Mouse (Mus musculus) embryonic facial prominence, embryonic 10.5 days (tissue): ENCODE results near the gene Hhip. TPM values are rescaled to one million over a fixed set of nuclear protein-coding genes. Genes with fewer than 3 reads are reported as not detected.
"Not testable (repeated sequence)": the region's sequence is repeated elsewhere in the genome, so short reads cannot be mapped to it uniquely, and the experiment has no call there.

Source experiments
- DNase-seq: peaks from one replicate; pipeline ENCODE4 v3.0.0-alpha.2; 2017; ENCODE audit warnings: low spot score
- H3K27ac ChIP-seq: fragments of 300-500 bp; sonication (generic); replicated peaks from 2 replicates; pipeline ENCODE4 v1.5.1; 2016; ENCODE audit warnings: mild to moderate bottlenecking
- H3K27me3 ChIP-seq: fragments of 300-500 bp; sonication (generic); replicated peaks from 2 replicates; pipeline ENCODE4 v1.6.1; 2016; ENCODE audit warnings: low read depth, mild to moderate bottlenecking; ENCODE audit not compliant: poor library complexity, severe bottlenecking
- H3K36me3 ChIP-seq: fragments of 300-500 bp; sonication (generic); replicated peaks from 2 replicates; pipeline ENCODE4 v1.6.1; 2016; ENCODE audit warnings: mild to moderate bottlenecking, moderate library complexity
- H3K4me1 ChIP-seq: fragments of 300-500 bp; sonication (generic); 2 replicates; pipeline ENCODE4 v1.6.1; 2016
- H3K4me3 ChIP-seq: fragments of 300-500 bp; sonication (generic); 2 replicates; pipeline ENCODE4 v1.5.1; 2016; ENCODE audit warnings: mild to moderate bottlenecking, moderate library complexity
- H3K9me3 ChIP-seq: fragments of 300-500 bp; sonication (generic); 2 replicates; pipeline ENCODE4 v1.6.1; 2016; ENCODE audit warnings: mild to moderate bottlenecking
- WGBS: fragments of 180-500 bp; shearing (Covaris S2); methylation state at CpG from one replicate; pipeline ENCODE4 v1.1.7; 2016; 5-methylcytosine and 5-hydroxymethylcytosine counted together
- polyA plus RNA-seq: library from polyadenylated mRNA; unstranded; fragments of >200 nt; fragmentation: Nextera tagmentation; extraction: Ambion mirVana; gene quantifications from 2 replicates; pipeline ENCODE4 v1.2.1, GENCODE M21; 2016

Hhip gene
- polyA plus RNA-seq, 1 experiment from 2014 or later, result 3.6 TPM

DNA sequence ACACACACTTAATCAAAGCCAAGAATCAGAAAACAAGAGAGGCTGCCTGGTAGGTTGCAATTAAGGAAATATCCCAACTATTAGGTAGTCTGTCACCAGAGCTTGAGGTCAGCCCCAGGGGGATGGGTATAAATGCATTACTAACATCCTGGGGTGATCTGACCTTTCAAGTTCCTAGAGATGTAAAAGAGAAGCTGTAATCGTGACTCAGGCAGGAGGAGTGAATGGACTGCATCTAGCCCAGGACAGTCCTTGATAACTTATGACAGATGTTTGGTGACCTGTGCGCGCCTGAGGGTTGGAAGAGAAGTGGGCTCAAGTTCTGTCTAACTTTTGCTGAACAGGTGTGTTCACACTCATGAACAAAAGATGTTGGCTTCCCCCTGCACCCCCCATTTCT, 25.2 kb downstream of the Hhip start:
- Histone ChIP-seq H3K4me1 (peaks cover 61% of the 10 kb centered on the region), H3K27me3 (peaks cover 17% of the 10 kb centered on the region; the same call in 1 of the 2 replicates), H3K9me3 (no peaks in the 10 kb centered on the region), H3K36me3 (no peaks in the 10 kb centered on the region), H3K4me3 (no peak overlapping the region), H3K27ac (no peak overlapping the region)
- peak; percentile 51 for DNase-seq
- 14% methylated on average over 3 of the region's 3 CpGs for WGBS

DNA sequence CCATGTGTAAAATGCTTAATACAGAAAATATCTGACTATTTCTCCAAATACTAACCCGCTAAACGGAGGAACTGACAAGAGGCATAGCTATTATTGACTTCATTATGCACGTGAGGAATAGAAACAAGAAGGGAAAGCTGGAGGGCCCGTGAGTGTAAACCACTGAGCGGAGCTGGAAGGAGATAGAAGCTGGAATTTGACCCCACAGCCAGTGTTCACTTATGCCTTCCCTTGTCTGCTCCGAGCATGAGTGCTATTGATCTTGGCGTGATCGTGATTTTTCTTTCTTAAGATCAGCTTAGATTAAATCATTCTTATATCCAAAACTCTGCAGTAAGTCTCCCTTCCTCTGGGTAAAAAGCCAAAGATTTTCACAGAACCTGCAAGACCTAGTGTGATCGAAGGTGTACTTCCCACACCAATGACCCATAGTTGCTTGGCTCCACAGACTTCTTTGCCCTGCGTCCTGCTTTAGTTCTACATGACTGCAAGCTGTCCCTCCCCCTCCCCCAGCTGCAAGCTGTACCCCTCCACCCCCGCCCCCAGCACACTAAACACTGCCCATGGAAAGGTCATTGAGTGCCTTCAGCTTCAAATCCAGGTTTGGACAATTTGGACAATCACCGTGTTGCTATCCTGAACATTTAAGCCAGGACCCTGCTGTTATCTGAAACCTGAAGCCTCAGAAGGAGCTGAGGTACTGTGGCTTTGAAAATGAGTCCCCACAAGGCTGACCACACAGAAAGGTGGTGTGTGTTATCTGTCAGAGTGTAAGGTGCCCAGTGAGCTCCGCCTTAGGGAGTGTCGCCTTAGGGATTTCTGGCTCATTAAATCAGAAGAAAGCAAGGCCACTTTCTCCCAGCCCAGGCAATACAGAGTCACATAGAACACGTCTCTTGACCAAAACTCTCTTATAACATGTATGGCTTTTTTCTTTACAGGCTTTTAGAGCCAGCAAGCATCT, 26.2 kb downstream of the Hhip start:
- Histone ChIP-seq H3K27ac (peak overlapping the region; percentile 48; the same call in 1 of the 2 replicates), H3K27me3 (peaks cover 14% of the 10 kb centered on the region; the same call in 1 of the 2 replicates), H3K4me1 (peaks cover 66% of the 10 kb centered on the region), H3K36me3 (no peaks in the 10 kb centered on the region), H3K9me3 (no peaks in the 10 kb centered on the region), H3K4me3 (no peak overlapping the region)
- DNase-seq, result peak; percentile 52
- WGBS, result 31% methylated on average over 15 of the region's 15 CpGs

DNA sequence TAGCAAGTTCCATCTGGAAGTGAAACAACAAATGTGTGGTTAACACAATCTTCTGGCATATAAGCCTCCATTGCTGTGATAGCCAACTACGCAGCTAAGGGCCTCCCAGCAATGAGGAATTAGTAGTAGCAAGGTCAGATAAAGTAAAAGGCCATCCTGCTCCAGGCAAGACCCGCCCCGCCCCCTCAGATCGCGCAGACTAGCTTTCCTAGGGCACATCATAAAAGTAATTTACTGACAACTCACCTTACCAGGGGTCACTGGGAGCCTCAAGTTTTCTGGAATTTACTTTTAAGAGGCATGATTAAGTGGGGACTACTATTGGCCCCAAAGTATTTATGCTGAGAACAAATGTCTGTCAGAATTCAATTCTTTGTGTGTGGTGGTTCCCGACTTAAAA, 28.2 kb downstream of the Hhip start:
- Histone ChIP-seq H3K27me3 (peaks cover 8% of the 10 kb centered on the region; the same call in 1 of the 2 replicates), H3K4me1 (peaks cover 53% of the 10 kb centered on the region), H3K36me3 (no peaks in the 10 kb centered on the region), H3K9me3 (no peaks in the 10 kb centered on the region), H3K27ac (no peak overlapping the region), H3K4me3 (no peak overlapping the region)
- DNase-seq, result peak; percentile 31
- WGBS, result 45% methylated on average over 6 of the region's 6 CpGs

DNA sequence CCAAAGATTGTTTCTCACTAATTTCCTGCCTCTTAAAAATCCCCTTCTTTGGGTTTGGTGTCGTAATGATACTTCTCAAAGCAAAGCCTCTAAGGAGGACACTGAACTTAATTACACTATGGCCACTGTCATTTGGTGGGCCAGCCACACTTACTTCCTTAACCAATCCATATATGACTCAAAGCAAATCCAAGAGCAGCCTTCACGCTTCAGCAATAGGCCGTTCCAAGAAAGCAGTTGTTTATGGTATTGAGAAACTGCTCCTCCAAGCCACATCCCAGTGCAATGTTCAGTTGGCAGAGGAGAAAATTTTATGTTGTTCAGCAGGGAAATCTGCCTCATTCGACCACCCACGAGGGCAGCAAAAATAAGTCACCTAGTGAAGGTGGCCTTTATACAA, 37.3 kb downstream of the Hhip start:
- Histone ChIP-seq H3K27me3 (no peaks in the 10 kb centered on the region), H3K9me3 (no peaks in the 10 kb centered on the region), H3K36me3 (no peaks in the 10 kb centered on the region), H3K4me1 (no peaks in the 10 kb centered on the region), H3K4me3 (no peak overlapping the region), H3K27ac (no peak overlapping the region)
- 88% methylated on average over 5 of the region's 5 CpGs for WGBS
- no peak for DNase-seq

DNA sequence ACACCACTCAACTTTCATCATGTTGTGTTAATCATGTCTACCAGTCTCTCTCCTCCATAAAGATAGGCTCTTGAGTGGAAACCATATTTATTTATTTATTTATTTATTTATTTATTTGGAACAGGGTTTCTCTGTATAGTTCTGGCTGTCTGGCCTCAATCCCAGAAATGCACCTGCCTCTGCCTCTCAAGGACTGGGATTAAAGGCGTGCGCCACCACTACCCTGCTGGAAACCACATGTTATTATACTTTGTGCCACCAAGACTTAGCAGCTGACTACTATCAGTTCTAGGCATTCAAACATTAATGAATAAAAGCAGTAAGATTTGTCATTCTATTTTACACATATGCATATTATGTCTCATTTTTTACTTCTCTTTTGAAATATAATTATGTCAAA, 42.0 kb downstream of the Hhip start:
- no peak for DNase-seq
- Histone ChIP-seq H3K4me1 (no peaks in the 10 kb centered on the region), H3K27ac (no peak overlapping the region), H3K4me3 (no peak overlapping the region), H3K36me3 (no peaks in the 10 kb centered on the region), H3K9me3 (no peaks in the 10 kb centered on the region), H3K27me3 (no peaks in the 10 kb centered on the region)
- 93% methylated on average over 2 of the region's 2 CpGs for WGBS

DNA sequence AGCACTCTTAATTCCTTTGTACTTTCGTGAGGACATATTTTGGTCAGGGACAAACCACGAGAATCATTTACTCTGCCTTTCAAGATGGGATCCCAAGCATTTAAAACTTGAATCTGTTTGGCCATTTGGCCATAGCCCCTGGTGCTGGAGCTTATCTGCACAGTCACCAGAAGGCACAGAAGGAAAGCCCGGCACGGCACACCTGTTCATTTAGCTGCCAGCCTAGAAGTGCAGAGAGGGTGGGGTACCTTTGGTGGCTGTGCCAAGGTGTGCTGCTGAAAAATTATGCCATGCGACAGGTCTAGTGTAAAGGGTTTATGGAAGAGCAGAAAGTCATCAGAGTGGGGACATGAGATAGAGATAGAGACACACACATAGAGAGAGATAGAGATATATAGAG, 53.4 kb downstream of the Hhip start:
- 86% methylated on average over 5 of the region's 5 CpGs for WGBS
- Histone ChIP-seq H3K4me3 (no peak overlapping the region), H3K27me3 (no peaks in the 10 kb centered on the region), H3K4me1 (peaks cover 6% of the 10 kb centered on the region; the same call in 1 of the 2 replicates), H3K9me3 (no peaks in the 10 kb centered on the region), H3K27ac (no peak overlapping the region), H3K36me3 (no peaks in the 10 kb centered on the region)
- DNase-seq, result no peak

DNA sequence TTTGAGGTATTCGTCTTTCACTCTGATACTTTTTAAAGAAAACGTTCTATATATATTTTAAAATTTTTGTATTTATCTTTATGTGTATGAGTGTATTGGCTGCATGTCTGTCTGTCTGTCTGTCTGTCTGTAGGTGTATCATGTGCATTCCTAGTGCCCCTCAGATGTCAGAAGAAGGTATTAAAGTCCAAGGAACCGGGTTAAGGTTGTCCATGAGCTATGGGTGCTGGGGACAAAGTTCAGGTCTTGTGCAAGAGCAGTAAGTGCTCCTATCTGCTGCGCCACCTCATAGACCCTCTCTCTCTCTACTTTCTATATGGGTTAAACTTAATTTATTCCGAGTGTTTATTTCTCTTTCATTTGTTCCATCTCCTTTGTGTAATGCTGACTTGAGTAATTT, 55.5 kb downstream of the Hhip start:
- Histone ChIP-seq H3K4me1 (peaks cover 6% of the 10 kb centered on the region; the same call in 1 of the 2 replicates), H3K27ac (no peak overlapping the region), H3K27me3 (no peaks in the 10 kb centered on the region), H3K9me3 (no peaks in the 10 kb centered on the region), H3K36me3 (no peaks in the 10 kb centered on the region), H3K4me3 (no peak overlapping the region)
- WGBS, result 87% methylated on average over 5 of the region's 5 CpGs
- no peak for DNase-seq

DNA sequence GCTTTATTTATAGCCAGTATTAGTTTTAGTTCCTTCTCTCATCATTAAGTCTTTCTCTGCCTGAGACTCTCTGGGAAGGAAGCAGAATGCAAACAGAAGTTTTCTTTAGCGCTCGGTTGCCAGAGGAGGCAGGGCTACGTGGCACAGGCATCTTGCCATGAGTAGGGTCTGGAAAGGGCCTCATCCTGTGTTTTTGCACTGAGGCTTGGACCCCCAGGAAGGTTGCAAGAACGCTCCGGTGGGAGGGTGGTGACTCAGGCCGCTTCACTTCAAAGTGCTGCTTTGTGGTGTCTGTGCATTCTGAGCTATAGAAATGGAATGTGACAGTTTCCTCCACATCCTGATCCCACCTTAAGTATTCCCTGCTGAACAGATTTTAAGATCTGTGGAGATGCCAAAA, 62.7 kb downstream of the Hhip start:
- no peak for DNase-seq
- H3K36me3 ChIP-seq, result no peaks in the 10 kb centered on the region
- 0 out of 2 replicates have a peak, but pooled peaks cover 4% of the 10 kb centered on the region for H3K27me3 ChIP-seq
- no peaks in the 10 kb centered on the region for H3K9me3 ChIP-seq
- H3K4me3 ChIP-seq, result no peak overlapping the region
- WGBS, result 72% methylated on average over 6 of the region's 6 CpGs
- H3K4me1 ChIP-seq, result no peaks in the 10 kb centered on the region
- H3K27ac ChIP-seq, result no peak overlapping the region

DNA sequence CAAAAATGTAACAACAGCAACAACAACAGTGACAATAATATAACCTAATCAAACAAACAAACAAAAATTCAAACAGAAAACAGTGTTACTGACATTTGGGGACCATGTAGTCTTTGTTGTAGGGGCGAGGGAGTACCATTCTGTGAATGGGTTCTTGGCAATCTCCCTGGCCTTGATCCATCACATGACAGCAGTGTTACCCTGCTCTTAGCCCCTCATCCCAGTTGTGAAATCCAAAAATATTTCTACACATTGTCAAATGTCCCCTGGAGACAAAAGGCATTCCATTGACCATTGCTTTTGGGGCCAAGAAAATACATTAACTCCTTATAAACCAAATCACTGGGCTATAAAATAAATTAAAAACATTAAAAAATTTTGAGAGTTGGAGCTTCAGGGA, 64.3 kb downstream of the Hhip start:
- no peaks in the 10 kb centered on the region for H3K36me3 ChIP-seq
- 88% methylated on average over 1 of the region's 1 CpGs for WGBS
- no peak for DNase-seq
- H3K4me1 ChIP-seq, result no peaks in the 10 kb centered on the region
- 0 out of 2 replicates have a peak, but pooled peaks cover 4% of the 10 kb centered on the region for H3K27me3 ChIP-seq
- no peak overlapping the region for H3K4me3 ChIP-seq
- H3K9me3 ChIP-seq, result no peaks in the 10 kb centered on the region
- H3K27ac ChIP-seq, result no peak overlapping the region

DNA sequence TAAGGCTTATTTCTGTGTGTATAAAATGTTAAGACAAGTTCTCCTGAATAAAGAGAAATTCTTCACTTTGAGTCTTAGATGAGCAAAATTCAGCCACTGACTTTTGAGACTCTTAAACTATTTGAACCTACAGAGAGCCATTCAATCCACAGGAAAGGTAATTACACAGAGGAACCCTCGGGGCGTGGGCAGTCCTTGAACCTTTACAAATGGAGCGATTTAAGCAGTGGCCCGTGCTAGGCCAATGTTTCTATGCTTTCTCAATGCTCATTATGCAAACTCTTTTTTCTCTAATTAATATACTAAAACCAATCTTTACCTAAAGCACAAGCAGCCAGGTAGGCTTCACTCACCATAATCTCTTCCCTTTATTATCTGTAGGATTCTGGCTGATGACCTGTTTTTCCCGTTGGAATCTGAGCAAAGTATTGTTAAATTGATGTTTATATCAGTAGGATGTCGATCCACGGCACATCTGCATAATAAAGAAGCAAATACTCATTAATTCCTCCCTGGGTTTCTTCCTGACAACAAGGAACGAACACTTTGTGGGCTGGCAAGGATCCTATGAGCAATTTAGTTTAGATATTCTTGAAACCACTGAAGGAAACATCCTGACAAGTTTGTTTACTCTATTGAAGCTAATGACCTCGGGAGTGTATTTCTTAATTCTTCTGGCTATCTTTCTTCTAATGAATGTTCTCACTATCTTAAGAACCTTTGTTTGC, 65.5 kb downstream of the Hhip start:
- Histone ChIP-seq H3K9me3 (no peaks in the 10 kb centered on the region), H3K36me3 (no peaks in the 10 kb centered on the region), H3K4me3 (no peak overlapping the region), H3K27me3 (0 out of 2 replicates have a peak, but pooled peaks cover 4% of the 10 kb centered on the region), H3K27ac (no peak overlapping the region), H3K4me1 (no peaks in the 10 kb centered on the region)
- no peak for DNase-seq
- WGBS, result 36% methylated on average over 9 of the region's 9 CpGs

DNA sequence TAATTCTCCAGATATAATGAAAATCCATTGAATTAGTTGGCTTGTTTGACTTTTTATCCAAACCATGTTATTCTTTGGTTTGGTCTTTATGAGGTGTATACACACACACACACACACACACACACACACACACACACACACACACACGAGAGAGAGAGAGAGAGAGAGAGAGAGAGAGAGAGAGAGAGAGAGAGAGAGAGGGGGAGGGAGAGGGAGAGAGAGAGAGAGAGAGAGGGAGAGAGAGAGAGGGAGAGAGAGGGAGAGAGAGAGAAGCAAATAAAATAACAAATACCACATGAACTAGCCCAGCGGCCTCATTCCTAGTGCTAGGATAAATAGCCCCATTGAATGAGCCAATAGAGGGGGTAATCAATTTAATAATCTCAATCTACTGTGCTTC, 66.4 kb downstream of the Hhip start:
- not testable (repeated sequence) for H3K36me3 ChIP-seq, H3K27me3 ChIP-seq, H3K4me1 ChIP-seq, H3K27ac ChIP-seq, DNase-seq, H3K9me3 ChIP-seq, H3K4me3 ChIP-seq
- WGBS, result 80% methylated on average over 1 of the region's 2 CpGs

DNA sequence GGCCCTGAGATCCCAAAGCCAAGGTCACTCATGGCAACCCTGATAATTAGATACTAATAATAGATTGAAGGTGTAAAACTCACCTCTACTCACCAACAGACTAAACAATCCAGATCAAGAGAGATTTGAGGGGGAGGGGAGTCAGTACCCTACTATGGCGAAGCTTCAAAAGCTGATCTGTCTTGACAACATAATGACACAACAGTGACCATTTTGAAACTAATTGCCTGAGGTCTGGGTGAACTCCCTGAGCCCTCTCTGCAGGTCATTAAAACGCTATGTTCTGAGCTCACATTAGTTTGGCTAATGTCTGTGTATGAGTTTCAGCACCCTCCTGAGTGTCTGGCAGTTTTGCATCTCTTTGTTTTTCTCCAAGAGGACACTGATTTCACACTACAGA, 72.9 kb downstream of the Hhip start:
- H3K4me1 ChIP-seq, result peaks cover 28% of the 10 kb centered on the region
- no peak overlapping the region for H3K4me3 ChIP-seq
- H3K27ac ChIP-seq, result no peak overlapping the region
- no peaks in the 10 kb centered on the region for H3K27me3 ChIP-seq
- H3K36me3 ChIP-seq, result no peaks in the 10 kb centered on the region
- H3K9me3 ChIP-seq, result no peaks in the 10 kb centered on the region
- peak; percentile 27 for DNase-seq
- WGBS, result 34% methylated on average over 2 of the region's 2 CpGs
